Mouse (Mus musculus): Measurements from ENCODE around the gene Foxg1. TPM values are rescaled to one million over a fixed set of nuclear protein-coding genes. Genes with fewer than 3 reads are reported as not detected.

Foxg1 gene
- total RNA-seq (2023) = under 1 TPM in 1 of 2 experiments, not detected in 1; 0.18 TPM

DNA sequence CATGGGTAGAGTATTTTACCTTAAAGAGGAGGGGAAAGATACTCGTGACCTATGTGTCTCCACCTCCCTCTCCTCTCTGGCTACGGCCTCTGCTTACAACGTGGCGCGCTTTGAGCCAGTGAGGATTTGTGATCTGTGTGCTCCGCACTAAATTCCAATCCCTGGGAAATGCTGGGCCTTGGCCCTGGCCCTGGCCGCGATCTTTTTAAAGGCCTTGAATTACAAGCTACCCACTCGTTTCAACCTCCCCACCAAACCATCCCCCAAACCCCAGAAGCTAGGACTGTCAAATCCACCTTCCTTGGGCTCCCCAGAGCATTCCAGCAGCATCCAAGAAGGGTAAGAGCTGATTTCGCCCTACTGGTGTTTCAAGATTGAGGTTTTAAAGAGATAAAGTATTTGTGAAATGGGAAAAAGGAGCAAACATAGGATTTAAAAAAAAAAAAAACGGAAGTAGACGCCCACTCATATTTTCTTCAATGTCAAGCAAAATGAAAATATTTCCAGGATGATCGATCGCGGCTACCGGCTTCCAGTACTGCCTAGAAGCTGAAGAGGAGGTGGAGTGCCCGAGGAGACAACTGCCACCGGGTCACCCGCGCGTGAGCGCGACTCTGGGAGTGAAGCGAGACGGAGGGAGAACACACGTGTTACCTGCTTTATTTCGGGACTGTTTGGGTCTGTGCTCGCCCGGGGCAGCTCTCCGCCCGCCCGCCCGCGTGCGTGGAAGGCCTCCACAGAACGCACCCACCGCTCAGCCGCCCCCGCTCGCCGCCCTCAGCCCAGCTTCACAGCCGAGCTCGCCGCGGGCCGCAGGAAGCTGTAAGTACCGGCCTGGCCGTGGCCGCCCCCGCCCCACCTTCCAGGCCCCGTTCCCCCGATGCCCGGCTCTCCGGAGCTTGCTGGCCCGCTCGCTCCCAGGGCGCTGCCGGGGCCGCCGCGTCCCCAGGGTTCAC lies at the start of gene Foxg1:
Foxg1 (plus strand) TSS at position 96 of the 956 bp plus-strand sequence.

DNA sequence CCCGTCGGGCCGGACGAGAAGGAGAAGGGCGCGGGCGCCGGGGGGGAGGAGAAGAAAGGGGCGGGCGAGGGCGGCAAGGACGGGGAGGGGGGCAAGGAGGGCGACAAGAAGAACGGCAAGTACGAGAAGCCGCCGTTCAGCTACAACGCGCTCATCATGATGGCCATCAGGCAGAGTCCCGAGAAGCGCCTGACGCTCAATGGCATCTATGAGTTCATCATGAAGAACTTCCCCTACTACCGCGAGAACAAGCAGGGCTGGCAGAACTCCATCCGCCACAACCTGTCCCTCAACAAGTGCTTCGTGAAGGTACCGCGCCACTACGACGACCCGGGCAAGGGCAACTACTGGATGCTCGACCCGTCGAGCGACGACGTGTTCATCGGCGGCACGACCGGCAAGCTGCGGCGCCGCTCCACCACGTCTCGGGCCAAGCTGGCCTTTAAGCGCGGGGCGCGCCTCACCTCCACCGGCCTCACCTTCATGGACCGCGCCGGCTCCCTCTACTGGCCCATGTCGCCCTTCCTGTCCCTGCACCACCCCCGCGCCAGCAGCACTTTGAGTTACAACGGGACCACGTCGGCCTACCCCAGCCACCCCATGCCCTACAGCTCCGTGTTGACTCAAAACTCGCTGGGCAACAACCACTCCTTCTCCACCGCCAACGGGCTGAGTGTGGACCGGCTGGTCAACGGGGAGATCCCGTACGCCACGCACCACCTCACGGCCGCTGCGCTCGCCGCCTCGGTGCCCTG lies 2.6 kb downstream of the Foxg1 start, which contains the start of gene Gm43517:
Gm43517 (plus strand) TSS at position 299 of the 755 bp plus-strand sequence.

Other genes with a start within 250 kb of the Foxg1 start
- not detected for gene Gm43517, start 2.5 kb downstream of the Foxg1 start, total RNA-seq (2023)